Mouse (Mus musculus) G1E (cell line): ENCODE measurements at regions not wholly inside any gene's neighbourhood (a gene's known extent, or its start where the extent isn't known, plus 50 kb on each side); places are given as distances from the start of the nearest gene placed in this dataset.

Source experiments
- CTCF ChIP-seq: IDR thresholded peaks from 2 replicates; pipeline ENCODE4 v1.5.1; 2012; ENCODE audit warnings: low read depth, low read length, inconsistent platforms, mixed read lengths
- GATA1 ChIP-seq: IDR thresholded peaks from 2 replicates; pipeline ENCODE4 v1.6.1; 2012; ENCODE audit warnings: borderline replicate concordance, low read length, inconsistent platforms, mixed read lengths
- POLR2AphosphoS5 ChIP-seq: IDR thresholded peaks from 2 replicates; pipeline ENCODE4 v1.6.1; 2012; ENCODE audit warnings: low read depth, low read length, inconsistent platforms; ENCODE audit not compliant: insufficient replicate concordance
- TAL1 ChIP-seq: conservative IDR thresholded peaks from 2 replicates; pipeline ENCODE4 v1.6.1; 2012; ENCODE audit warnings: low read depth, low read length, inconsistent platforms, mixed read lengths

- no peak for TF ChIP-seq CTCF
- TF ChIP-seq GATA1 = no peak
- TF ChIP-seq POLR2AphosphoS5 = no peak
- TF ChIP-seq TAL1 = no peak
These were observed 1361.4 kb downstream of the Gsdmc2 start for GRCm38 (mm10) chr15:62483534-62483933.
